Mouse (Mus musculus): ENCODE measurements around the gene Rsl1d1. TPM values are rescaled to one million over a fixed set of nuclear protein-coding genes. Genes with fewer than 3 reads are reported as not detected.

Rsl1d1 gene
- polyA plus RNA-seq (2015; fragmentation: Nextera tagmentation; extraction: Ambion mirVana): 60.7 and 61.7 TPM in 2 replicates

DNA sequence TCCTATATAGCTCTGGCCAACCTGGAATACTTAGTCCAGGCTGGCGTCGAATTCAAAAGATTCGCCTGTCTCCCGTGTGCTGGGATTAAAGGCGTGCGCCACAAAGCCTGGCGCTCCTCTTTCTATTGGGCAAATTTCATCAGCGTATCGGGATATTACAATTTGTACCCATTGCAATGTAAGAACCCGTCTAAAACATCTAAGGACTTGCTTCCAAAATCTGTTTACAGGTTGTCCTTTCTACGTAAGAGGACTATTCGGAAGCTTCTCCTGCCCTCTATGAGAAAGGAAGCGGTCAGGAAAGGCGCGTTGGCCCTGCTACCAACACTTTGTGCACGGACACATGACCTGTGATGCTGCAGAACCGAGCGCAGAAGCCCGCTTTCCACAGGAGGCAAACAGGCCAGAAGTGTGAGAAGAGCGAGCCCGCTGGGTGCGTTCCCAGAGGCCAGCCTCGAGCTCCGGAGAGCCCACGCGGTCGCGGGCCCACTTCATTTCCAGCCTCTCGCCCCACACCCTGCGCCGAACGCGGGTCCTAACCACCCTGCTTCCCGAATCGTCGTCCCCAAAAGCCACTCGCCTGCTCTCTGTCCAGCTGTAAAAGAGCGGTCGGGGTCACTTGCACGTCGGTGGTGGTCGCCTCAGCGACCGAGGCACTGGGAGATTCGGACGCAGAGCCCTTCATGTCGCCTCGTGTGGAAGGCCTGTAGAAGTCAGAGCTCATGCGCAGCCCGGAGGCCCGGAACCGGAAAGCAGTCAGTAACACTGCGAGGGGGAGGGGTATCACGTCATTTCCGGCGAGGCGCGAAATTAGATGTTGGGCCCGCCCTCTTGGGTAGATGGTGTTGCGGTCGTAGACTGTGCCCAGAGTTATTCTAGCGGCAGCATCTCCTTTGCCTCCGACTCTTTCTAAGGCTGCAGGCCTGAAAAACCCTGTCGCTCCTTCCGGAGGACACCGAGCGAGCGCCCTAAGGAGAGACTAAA is at the start of gene Rsl1d1:
TSS of gene Rsl1d1 (minus strand) at position 761 of the 984 bp plus-strand sequence.
- peak; percentile 98 for ATAC-seq
- DNase-seq: peak; percentile 97
- Histone ChIP-seq H3K9me3 (ENCODE audit: low read length) (no peaks in the 10 kb centered on the region), H3K4me1 (ENCODE audit: insufficient read depth) (peaks cover 19% of the 10 kb centered on the region), H3K4me2 (ENCODE audit: low read depth, low read length) (peak within 1 kb of the TSS; percentile 94), H3K36me3 (replicated peaks; ENCODE audit: insufficient read depth, low read length) (peaks cover 28% of the 10 kb centered on the region), H3K9ac (replicated peaks) (peak within 1 kb of the TSS; percentile 85), H3K4me3 (ENCODE audit: low read depth, low read length) (peak within 1 kb of the TSS; percentile 82), H3K27ac (ENCODE audit: low read depth) (peak within 1 kb of the TSS; percentile 89), H3K27me3 (ENCODE audit: insufficient read depth, low read length) (no peaks in the 10 kb centered on the region)
- TF ChIP-seq CTCF (IDR thresholded peaks at IDR 0.05; ENCODE audit: low read depth) (no peak), EP300 (IDR thresholded peaks at IDR 0.05; ENCODE audit: low read depth) (peak; percentile 65; the same call in 1 of the 2 replicates)
- WGBS (ENCODE audit: insufficient replicate concordance): under 1% methylated on average over 68 of the region's 68 CpGs

DNA sequence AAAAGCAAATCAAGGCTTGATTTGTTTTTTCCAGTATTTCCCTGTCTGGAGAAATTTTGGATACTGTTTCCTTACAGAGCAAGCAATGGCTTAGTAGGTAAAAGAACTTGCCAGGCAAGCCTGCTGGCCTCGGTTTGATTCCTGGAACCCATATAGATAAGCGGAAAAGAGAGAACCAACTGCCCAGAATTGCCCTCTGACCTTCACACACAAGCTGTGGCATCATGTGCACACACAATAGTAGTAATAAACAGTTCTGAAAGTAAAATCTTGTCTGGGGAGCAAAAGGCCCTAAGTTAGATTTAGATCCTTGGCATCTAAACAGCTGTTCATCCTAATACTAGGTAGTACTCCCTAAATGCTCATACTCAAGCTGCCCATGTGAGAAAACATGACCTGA is 44.7 kb upstream of the Rsl1d1 start:
- TF ChIP-seq EP300 (IDR thresholded peaks at IDR 0.05; ENCODE audit: low read depth): no peak
- no peak for TF ChIP-seq CTCF (IDR thresholded peaks at IDR 0.05; ENCODE audit: low read depth)
- Histone ChIP-seq H3K27ac (ENCODE audit: low read depth) (no peak overlapping the region), H3K4me2 (ENCODE audit: low read depth, low read length) (no peak overlapping the region), H3K9ac (replicated peaks) (no peak overlapping the region), H3K27me3 (ENCODE audit: insufficient read depth, low read length) (no peaks in the 10 kb centered on the region), H3K36me3 (replicated peaks; ENCODE audit: insufficient read depth, low read length) (no peaks in the 10 kb centered on the region; the same call in 1 of the 2 replicates), H3K4me1 (ENCODE audit: insufficient read depth) (peaks cover 30% of the 10 kb centered on the region), H3K9me3 (ENCODE audit: low read length) (no peaks in the 10 kb centered on the region), H3K4me3 (ENCODE audit: low read depth, low read length) (no peak overlapping the region)
- WGBS (ENCODE audit: insufficient replicate concordance): 53% methylated on average over 2 of the region's 2 CpGs
- ATAC-seq (no peak), DNase-seq (no peak)

DNA sequence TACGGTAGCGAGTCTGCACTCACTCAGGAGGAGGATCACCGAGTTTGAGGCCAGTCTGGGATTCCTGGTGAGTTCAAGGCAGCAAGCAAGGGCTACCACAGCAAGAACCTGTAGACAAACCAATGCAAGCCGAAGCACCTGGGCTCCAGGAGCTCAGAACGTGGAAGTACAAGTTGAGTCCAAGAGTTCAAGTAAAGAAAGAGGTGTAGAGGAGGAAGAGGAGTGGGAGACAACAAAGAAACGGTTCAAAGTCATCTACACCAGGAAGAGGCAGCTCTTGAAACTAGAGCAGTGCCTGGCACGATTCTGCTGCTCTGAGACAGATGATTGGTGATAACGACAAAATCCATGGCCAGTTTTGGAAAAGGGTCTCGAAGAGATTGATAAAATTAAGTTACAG is 42.6 kb upstream of the Rsl1d1 start:
- no peak overlapping the region for H3K27ac ChIP-seq (ENCODE audit: low read depth)
- no peak for TF ChIP-seq CTCF (IDR thresholded peaks at IDR 0.05; ENCODE audit: low read depth)
- TF ChIP-seq EP300 (IDR thresholded peaks at IDR 0.05; ENCODE audit: low read depth): no peak
- WGBS (ENCODE audit: insufficient replicate concordance): 59% methylated on average over 9 of the region's 9 CpGs
- H3K4me3 ChIP-seq (ENCODE audit: low read depth, low read length): no peak overlapping the region
- H3K36me3 ChIP-seq (replicated peaks; ENCODE audit: insufficient read depth, low read length): no peaks in the 10 kb centered on the region; the same call in 1 of the 2 replicates
- H3K4me1 ChIP-seq (ENCODE audit: insufficient read depth): peaks cover 16% of the 10 kb centered on the region
- ATAC-seq (no peak), DNase-seq (no peak)
- H3K4me2 ChIP-seq (ENCODE audit: low read depth, low read length): no peak overlapping the region
- H3K9ac ChIP-seq (replicated peaks): no peak overlapping the region
- no peaks in the 10 kb centered on the region for H3K27me3 ChIP-seq (ENCODE audit: insufficient read depth, low read length)
- H3K9me3 ChIP-seq (ENCODE audit: low read length): no peaks in the 10 kb centered on the region

- DNase-seq (no peak), ATAC-seq (no peak)
- H3K9me3 ChIP-seq (ENCODE audit: low read length): no peaks in the 10 kb centered on the region
- no peaks in the 10 kb centered on the region for H3K27me3 ChIP-seq (ENCODE audit: insufficient read depth, low read length)
- H3K36me3 ChIP-seq (replicated peaks; ENCODE audit: insufficient read depth, low read length): peaks cover 12% of the 10 kb centered on the region
- 56% methylated on average over 1 of the region's 1 CpGs for WGBS (ENCODE audit: insufficient replicate concordance)
- H3K4me3 ChIP-seq (ENCODE audit: low read depth, low read length): no peak overlapping the region
- no peak overlapping the region for H3K4me2 ChIP-seq (ENCODE audit: low read depth, low read length)
- H3K9ac ChIP-seq (replicated peaks): no peak overlapping the region
- H3K4me1 ChIP-seq (ENCODE audit: insufficient read depth): peaks cover 8% of the 10 kb centered on the region; the same call in 1 of the 2 replicates
- no peak overlapping the region for H3K27ac ChIP-seq (ENCODE audit: low read depth)
- no peak for TF ChIP-seq EP300 (IDR thresholded peaks at IDR 0.05; ENCODE audit: low read depth)
- TF ChIP-seq CTCF (IDR thresholded peaks at IDR 0.05; ENCODE audit: low read depth): no peak
These were observed 39.3 kb upstream of the Rsl1d1 start for GRCm38 (mm10) chr16:11242401-11242800.

DNA sequence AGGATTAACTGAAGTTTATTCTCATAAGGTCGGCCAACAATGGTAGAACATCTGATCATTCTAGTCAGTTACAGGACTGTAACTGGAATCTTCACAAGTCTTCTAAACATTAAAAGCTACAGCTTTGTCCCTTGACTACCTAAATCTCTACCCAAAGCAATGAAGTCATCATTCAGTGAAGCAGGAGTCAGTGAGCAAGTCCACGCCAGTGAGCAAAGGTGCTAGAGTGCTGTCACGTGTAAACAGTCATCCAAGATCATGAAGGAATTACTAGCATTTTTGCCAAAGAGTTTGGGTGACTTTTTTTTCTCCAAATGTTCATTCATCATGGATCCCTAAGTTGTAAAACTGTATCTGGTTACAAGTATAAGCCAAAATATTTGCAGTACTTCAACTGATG is 14.7 kb upstream of the Rsl1d1 start:
- no peak overlapping the region for H3K9ac ChIP-seq (replicated peaks)
- H3K27ac ChIP-seq (ENCODE audit: low read depth): no peak overlapping the region
- H3K4me2 ChIP-seq (ENCODE audit: low read depth, low read length): no peak overlapping the region
- WGBS (ENCODE audit: insufficient replicate concordance): 79% methylated on average over 3 of the region's 3 CpGs
- no peak overlapping the region for H3K4me3 ChIP-seq (ENCODE audit: low read depth, low read length)
- H3K4me1 ChIP-seq (ENCODE audit: insufficient read depth): no peaks in the 10 kb centered on the region
- H3K27me3 ChIP-seq (ENCODE audit: insufficient read depth, low read length): no peaks in the 10 kb centered on the region
- DNase-seq (no peak), ATAC-seq (no peak)
- H3K36me3 ChIP-seq (replicated peaks; ENCODE audit: insufficient read depth, low read length): peaks cover 33% of the 10 kb centered on the region
- TF ChIP-seq EP300 (IDR thresholded peaks at IDR 0.05; ENCODE audit: low read depth) (no peak), CTCF (IDR thresholded peaks at IDR 0.05; ENCODE audit: low read depth) (no peak)
- H3K9me3 ChIP-seq (ENCODE audit: low read length): no peaks in the 10 kb centered on the region

- Histone ChIP-seq H3K4me1 (ENCODE audit: insufficient read depth) (peaks cover 19% of the 10 kb centered on the region), H3K9me3 (ENCODE audit: low read length) (no peaks in the 10 kb centered on the region), H3K36me3 (replicated peaks; ENCODE audit: insufficient read depth, low read length) (peaks cover 23% of the 10 kb centered on the region; the same call in 1 of the 2 replicates), H3K4me3 (ENCODE audit: low read depth, low read length) (peak overlapping the region; percentile 82), H3K27ac (ENCODE audit: low read depth) (peak overlapping the region; percentile 89; the same call in 1 of the 2 replicates), H3K27me3 (ENCODE audit: insufficient read depth, low read length) (no peaks in the 10 kb centered on the region), H3K9ac (replicated peaks) (peak overlapping the region; percentile 85), H3K4me2 (ENCODE audit: low read depth, low read length) (peak overlapping the region; percentile 94)
- DNase-seq: no peak
- TF ChIP-seq CTCF (IDR thresholded peaks at IDR 0.05; ENCODE audit: low read depth): no peak
- TF ChIP-seq EP300 (IDR thresholded peaks at IDR 0.05; ENCODE audit: low read depth): no peak
- peak; percentile 44 for ATAC-seq
- 2% methylated on average over 24 of the region's 24 CpGs for WGBS (ENCODE audit: insufficient replicate concordance)
These were observed 664 bp upstream of the Rsl1d1 start for GRCm38 (mm10) chr16:11203600-11204390.

Data from liver, postnatal 0 days (tissue).